Mouse (Mus musculus): ENCODE measurements at regions not wholly inside any gene's neighbourhood (a gene's known extent, or its start where the extent isn't known, plus 50 kb on each side); places are given as distances from the start of the nearest gene placed in this dataset.
"Not testable (repeated sequence)": the region's sequence is repeated elsewhere in the genome, so short reads cannot be mapped to it uniquely, and the experiment has no call there.

DNA sequence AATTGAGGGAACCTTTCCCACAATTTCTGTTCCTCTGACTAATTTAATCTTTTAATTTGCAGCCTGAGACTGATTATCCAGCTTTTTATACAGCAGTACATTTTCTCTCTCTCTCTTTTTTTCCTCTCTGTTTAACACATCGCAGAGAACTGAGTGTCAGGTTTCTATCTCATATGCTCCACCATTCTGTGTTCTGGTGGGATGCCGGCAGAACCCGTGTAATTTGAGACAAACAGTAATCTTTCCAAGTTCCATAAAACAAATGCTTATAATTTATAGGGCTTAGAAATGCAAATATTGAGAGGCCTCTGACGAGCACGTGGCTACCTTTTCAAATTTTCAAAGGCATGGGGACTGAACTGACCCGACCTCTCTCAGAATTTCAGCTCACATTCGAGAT lies 59.1 kb downstream of the Zbtb18 start:
- H3K9ac ChIP-seq (replicated peaks; ENCODE audit: low read length) = no peak overlapping the region
- ATAC-seq (ENCODE audit: low FRiP score, low TSS enrichment) = no peak

DNA sequence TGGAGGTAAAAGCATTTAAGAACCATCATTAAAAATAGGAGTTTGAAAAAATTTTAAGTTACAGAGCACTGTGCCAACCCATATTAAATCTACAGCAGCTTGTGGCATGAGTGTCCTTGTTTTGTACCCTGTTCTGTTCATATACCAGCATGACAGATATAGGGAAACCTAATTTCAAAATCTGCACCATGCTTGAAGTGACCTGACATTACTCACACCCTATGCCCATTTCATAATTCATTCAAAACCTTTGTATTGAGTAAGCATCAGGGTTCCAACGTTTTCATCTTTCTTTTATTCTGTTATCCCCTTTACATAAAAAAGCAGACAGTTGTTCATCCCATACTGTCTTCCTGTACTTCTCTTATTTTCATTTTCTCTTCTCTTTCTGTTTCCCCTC lies 61.8 kb downstream of the Zbtb18 start:
- WGBS = 73% methylated on average over 1 of the region's 1 CpGs
- no peaks in the 10 kb centered on the region for H3K4me1 ChIP-seq (ENCODE audit: insufficient read depth, low read length)
- ATAC-seq (ENCODE audit: low FRiP score, low TSS enrichment) = no peak

More for the DNA sequence above, 59.1 kb downstream of the Zbtb18 start:
- Histone ChIP-seq H3K4me1 (ENCODE audit: insufficient read depth, low read length) (no peaks in the 10 kb centered on the region), H3K36me3 (ENCODE audit: insufficient read depth, low read length) (no peaks in the 10 kb centered on the region), H3K9me3 (ENCODE audit: low read length) (no peaks in the 10 kb centered on the region), H3K27me3 (ENCODE audit: insufficient read depth, low read length) (no peaks in the 10 kb centered on the region), H3K4me2 (replicated peaks; ENCODE audit: low read depth, low read length) (no peak overlapping the region), H3K27ac (ENCODE audit: low read length) (no peak overlapping the region), H3K4me3 (ENCODE audit: low read length) (no peak overlapping the region)
- 28% methylated on average over 7 of the region's 7 CpGs for WGBS

DNA sequence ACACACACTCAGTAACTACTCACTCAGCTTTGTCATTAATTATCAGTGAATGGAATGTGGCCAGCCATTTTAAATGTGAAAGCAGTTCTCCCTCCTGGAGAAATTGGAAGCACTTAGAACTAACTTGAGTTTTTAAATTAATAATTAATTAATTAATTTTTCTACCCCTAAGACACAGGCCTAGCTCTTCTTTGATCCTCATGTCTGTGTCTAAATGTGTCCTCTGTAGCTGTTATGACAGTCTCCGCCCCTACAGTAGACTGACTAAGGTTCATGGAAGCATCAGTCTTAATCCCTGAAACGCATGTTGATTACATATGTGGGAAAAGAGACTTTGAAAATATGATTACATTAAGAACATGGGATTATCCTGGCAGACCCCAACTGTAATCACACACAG lies 62.6 kb downstream of the Zbtb18 start:
- no peaks in the 10 kb centered on the region for H3K4me1 ChIP-seq (ENCODE audit: insufficient read depth, low read length)
- no peak overlapping the region for H3K4me2 ChIP-seq (replicated peaks; ENCODE audit: low read depth, low read length)
- H3K9me3 ChIP-seq (ENCODE audit: low read length) = no peaks in the 10 kb centered on the region
- no peak overlapping the region for H3K27ac ChIP-seq (ENCODE audit: low read length)
- 93% methylated on average over 2 of the region's 2 CpGs for WGBS
- ATAC-seq (ENCODE audit: low FRiP score, low TSS enrichment) = 0 out of 2 replicates have a peak, but pooled peaks have one; percentile 60
- H3K36me3 ChIP-seq (ENCODE audit: insufficient read depth, low read length) = no peaks in the 10 kb centered on the region
- no peak overlapping the region for H3K4me3 ChIP-seq (ENCODE audit: low read length)
- H3K9ac ChIP-seq (replicated peaks; ENCODE audit: low read length) = no peak overlapping the region
- no peaks in the 10 kb centered on the region for H3K27me3 ChIP-seq (ENCODE audit: insufficient read depth, low read length)

More for the DNA sequence above, 61.8 kb downstream of the Zbtb18 start:
- Histone ChIP-seq H3K9me3 (ENCODE audit: low read length) (no peaks in the 10 kb centered on the region), H3K4me3 (ENCODE audit: low read length) (no peak overlapping the region), H3K27me3 (ENCODE audit: insufficient read depth, low read length) (no peaks in the 10 kb centered on the region), H3K4me2 (replicated peaks; ENCODE audit: low read depth, low read length) (no peak overlapping the region), H3K9ac (replicated peaks; ENCODE audit: low read length) (no peak overlapping the region), H3K36me3 (ENCODE audit: insufficient read depth, low read length) (no peaks in the 10 kb centered on the region), H3K27ac (ENCODE audit: low read length) (no peak overlapping the region)

DNA sequence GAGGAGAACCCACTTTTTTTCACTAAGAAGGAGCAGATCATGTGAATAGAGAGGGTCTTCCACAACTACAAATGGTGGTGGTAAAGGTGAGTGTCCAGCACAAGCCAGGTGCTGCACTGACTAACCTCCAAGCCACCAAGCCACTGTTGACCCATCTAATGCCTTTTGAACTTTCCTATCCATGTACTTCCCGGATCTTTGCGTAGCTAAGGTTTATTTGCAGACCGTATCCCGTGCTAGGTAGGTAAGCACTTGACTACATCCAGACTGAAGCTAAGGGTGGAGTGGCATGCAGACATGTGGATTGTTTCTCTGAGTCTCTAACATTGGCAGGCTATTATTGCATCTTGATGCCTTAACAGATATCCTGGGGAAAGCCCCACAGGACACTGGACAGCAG lies 65.2 kb downstream of the Zbtb18 start:
- not testable (repeated sequence) for ATAC-seq (ENCODE audit: low FRiP score, low TSS enrichment); H3K27me3 ChIP-seq (ENCODE audit: insufficient read depth, low read length); H3K27ac ChIP-seq (ENCODE audit: low read length); H3K4me2 ChIP-seq (replicated peaks; ENCODE audit: low read depth, low read length); H3K4me1 ChIP-seq (ENCODE audit: insufficient read depth, low read length); H3K9ac ChIP-seq (replicated peaks; ENCODE audit: low read length); H3K9me3 ChIP-seq (ENCODE audit: low read length); H3K36me3 ChIP-seq (ENCODE audit: insufficient read depth, low read length); H3K4me3 ChIP-seq (ENCODE audit: low read length)
- WGBS = 96% methylated on average over 4 of the region's 4 CpGs

DNA sequence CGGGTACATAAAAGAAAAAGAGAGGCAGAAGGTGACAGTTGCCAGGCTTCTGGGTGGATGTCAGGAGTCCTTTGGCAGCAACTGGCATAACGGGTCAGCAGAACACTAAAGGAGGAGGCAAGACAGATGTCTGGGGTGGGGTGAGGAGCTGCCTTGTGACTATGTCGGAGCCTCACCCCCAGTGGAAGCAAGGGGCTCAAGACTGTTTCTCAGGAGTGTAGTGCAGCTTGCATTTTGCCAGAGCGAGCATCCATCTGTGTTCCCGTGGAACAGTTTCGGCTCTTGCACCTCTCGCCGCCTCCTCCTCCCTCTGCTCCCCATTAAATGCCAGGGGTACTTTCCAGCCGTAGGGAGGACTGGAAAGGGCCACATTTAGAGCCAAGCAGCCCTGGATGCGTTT lies 67.6 kb downstream of the Zbtb18 start:
- H3K9me3 ChIP-seq (ENCODE audit: low read length) = no peaks in the 10 kb centered on the region
- H3K9ac ChIP-seq (replicated peaks; ENCODE audit: low read length) = no peak overlapping the region
- H3K27me3 ChIP-seq (ENCODE audit: insufficient read depth, low read length) = no peaks in the 10 kb centered on the region
- H3K27ac ChIP-seq (ENCODE audit: low read length) = no peak overlapping the region
- H3K36me3 ChIP-seq (ENCODE audit: insufficient read depth, low read length) = no peaks in the 10 kb centered on the region
- H3K4me1 ChIP-seq (ENCODE audit: insufficient read depth, low read length) = no peaks in the 10 kb centered on the region
- no peak overlapping the region for H3K4me3 ChIP-seq (ENCODE audit: low read length)
- ATAC-seq (ENCODE audit: low FRiP score, low TSS enrichment) = no peak
- H3K4me2 ChIP-seq (replicated peaks; ENCODE audit: low read depth, low read length) = no peak overlapping the region
- WGBS = 80% methylated on average over 10 of the region's 10 CpGs

DNA sequence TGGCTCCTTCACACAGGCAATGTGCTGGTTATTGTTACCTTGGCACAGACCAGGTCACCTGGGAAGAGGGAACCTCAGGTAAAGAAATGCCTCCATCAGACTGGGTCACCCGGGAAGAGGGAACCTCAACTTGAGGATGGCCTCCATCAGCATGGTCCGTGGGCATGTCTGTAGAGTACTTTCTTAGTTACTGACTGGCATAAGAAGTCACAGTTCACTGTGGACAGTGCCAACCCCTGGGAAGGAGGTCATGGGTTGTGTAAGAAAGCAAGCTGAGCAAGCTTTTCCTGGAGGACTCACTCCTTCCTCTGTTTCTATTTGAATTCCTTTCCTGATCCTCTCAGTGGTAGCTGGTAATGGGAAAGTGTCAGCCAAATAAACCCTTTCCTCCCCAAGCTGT lies 70.0 kb downstream of the Zbtb18 start:
- no peak overlapping the region for H3K4me2 ChIP-seq (replicated peaks; ENCODE audit: low read depth, low read length)
- H3K4me1 ChIP-seq (ENCODE audit: insufficient read depth, low read length) = no peaks in the 10 kb centered on the region
- no peak overlapping the region for H3K4me3 ChIP-seq (ENCODE audit: low read length)
- 90% methylated on average over 2 of the region's 2 CpGs for WGBS
- H3K27ac ChIP-seq (ENCODE audit: low read length) = no peak overlapping the region
- no peaks in the 10 kb centered on the region for H3K27me3 ChIP-seq (ENCODE audit: insufficient read depth, low read length)
- ATAC-seq (ENCODE audit: low FRiP score, low TSS enrichment) = no peak
- H3K36me3 ChIP-seq (ENCODE audit: insufficient read depth, low read length) = no peaks in the 10 kb centered on the region
- no peaks in the 10 kb centered on the region for H3K9me3 ChIP-seq (ENCODE audit: low read length)
- H3K9ac ChIP-seq (replicated peaks; ENCODE audit: low read length) = no peak overlapping the region

DNA sequence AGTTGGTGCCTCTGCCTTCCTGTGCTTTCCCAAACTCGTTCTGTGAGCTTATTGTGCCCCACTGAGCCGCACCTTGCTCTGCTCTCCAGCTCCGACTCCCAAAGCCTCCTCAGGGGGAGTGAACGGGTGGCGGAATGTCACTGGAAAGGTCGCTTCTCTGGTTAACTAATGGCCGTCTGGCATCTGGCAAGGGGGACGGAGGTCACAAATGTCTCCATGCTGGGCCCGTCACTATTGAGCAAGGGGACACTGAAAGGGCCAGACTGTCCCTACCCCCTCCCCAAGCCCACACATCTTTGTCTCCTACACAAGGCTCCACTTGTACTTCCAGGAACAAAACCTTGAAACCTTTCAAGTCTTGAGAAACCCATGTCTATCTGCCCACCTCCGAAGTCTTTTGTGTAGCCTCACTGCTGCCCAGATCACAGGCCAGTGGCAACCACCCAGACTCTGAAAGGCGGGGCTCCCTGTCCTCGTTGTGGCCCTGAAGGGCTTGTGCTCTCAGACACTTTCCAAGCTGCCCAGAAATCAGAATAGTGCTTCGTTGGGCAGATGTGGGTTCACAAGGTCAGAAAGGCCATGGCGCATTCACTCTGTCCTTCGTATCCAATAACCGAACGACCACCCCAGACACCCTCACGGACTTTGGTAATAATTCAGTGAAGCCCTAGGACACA lies 75.9 kb downstream of the Zbtb18 start:
- Histone ChIP-seq H3K4me2 (replicated peaks; ENCODE audit: low read depth, low read length) (no peak overlapping the region), H3K4me3 (ENCODE audit: low read length) (no peak overlapping the region), H3K27me3 (ENCODE audit: insufficient read depth, low read length) (no peaks in the 10 kb centered on the region), H3K27ac (ENCODE audit: low read length) (no peak overlapping the region), H3K36me3 (ENCODE audit: insufficient read depth, low read length) (no peaks in the 10 kb centered on the region), H3K4me1 (ENCODE audit: insufficient read depth, low read length) (peaks cover 15% of the 10 kb centered on the region), H3K9ac (replicated peaks; ENCODE audit: low read length) (no peak overlapping the region), H3K9me3 (ENCODE audit: low read length) (no peaks in the 10 kb centered on the region)
- WGBS = 18% methylated on average over 18 of the region's 18 CpGs
- ATAC-seq (ENCODE audit: low FRiP score, low TSS enrichment) = 0 out of 2 replicates have a peak, but pooled peaks have one; percentile 46

DNA sequence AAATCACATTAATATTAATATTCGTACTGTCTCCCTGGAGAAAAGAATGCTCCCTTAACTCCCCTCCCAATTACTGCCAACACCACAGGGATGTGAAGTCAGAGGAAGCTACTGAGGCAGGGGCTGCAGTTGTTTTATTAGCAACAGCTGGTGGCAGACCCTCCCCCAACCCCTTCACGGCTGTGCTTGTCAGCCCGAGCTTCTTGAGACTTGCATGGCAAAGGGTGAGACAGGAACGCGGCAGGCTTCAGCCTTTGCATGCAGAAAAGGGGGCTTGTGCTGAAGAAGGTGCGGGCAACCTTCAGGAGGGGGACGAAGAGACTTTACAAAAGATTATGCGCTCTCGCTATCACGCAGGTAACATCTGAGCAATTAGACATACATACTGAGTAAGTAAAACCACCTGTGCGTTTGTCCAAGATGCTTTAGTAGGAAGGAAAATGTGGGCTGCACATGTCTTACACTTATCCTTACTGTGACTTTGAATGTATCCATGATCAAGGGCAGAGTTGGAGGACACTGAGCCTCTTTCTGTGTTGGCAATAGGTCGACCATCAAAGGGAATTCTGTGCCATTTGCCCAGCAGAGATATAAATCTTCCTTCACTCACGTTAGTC lies 76.9 kb downstream of the Zbtb18 start:
- H3K36me3 ChIP-seq (ENCODE audit: insufficient read depth, low read length) = no peaks in the 10 kb centered on the region
- H3K27ac ChIP-seq (ENCODE audit: low read length) = no peak overlapping the region
- no peaks in the 10 kb centered on the region for H3K27me3 ChIP-seq (ENCODE audit: insufficient read depth, low read length)
- no peaks in the 10 kb centered on the region for H3K9me3 ChIP-seq (ENCODE audit: low read length)
- no peak overlapping the region for H3K4me3 ChIP-seq (ENCODE audit: low read length)
- 24% methylated on average over 13 of the region's 13 CpGs for WGBS
- no peak overlapping the region for H3K4me2 ChIP-seq (replicated peaks; ENCODE audit: low read depth, low read length)
- ATAC-seq (ENCODE audit: low FRiP score, low TSS enrichment) = no peak
- no peak overlapping the region for H3K9ac ChIP-seq (replicated peaks; ENCODE audit: low read length)
- peaks cover 15% of the 10 kb centered on the region for H3K4me1 ChIP-seq (ENCODE audit: insufficient read depth, low read length)

DNA sequence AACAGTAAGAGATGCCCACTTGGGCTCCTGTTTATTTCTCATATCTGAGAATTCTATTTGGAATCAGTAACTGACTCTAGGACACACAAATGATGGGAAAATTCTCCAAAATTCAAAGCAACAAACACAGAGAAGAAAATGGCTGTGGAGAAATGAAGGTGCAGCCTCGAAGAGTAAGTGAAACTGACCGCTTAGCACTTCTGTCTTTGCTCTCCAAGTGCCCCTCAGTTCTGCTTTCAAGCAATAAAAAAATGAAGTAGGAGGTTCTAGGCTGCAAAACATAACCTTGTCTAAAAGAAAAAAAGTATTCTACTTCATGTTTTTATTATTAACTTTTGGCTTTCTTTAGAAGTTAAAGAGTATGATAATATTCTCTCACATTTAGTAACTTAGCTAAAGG lies 79.0 kb downstream of the Zbtb18 start:
- Histone ChIP-seq H3K4me3 (ENCODE audit: low read length) (no peak overlapping the region), H3K9ac (replicated peaks; ENCODE audit: low read length) (no peak overlapping the region), H3K36me3 (ENCODE audit: insufficient read depth, low read length) (no peaks in the 10 kb centered on the region), H3K27ac (ENCODE audit: low read length) (no peak overlapping the region), H3K4me1 (ENCODE audit: insufficient read depth, low read length) (peaks cover 15% of the 10 kb centered on the region), H3K4me2 (replicated peaks; ENCODE audit: low read depth, low read length) (no peak overlapping the region), H3K9me3 (ENCODE audit: low read length) (no peaks in the 10 kb centered on the region), H3K27me3 (ENCODE audit: insufficient read depth, low read length) (no peaks in the 10 kb centered on the region)
- no peak for ATAC-seq (ENCODE audit: low FRiP score, low TSS enrichment)
- 94% methylated on average over 2 of the region's 2 CpGs for WGBS

DNA sequence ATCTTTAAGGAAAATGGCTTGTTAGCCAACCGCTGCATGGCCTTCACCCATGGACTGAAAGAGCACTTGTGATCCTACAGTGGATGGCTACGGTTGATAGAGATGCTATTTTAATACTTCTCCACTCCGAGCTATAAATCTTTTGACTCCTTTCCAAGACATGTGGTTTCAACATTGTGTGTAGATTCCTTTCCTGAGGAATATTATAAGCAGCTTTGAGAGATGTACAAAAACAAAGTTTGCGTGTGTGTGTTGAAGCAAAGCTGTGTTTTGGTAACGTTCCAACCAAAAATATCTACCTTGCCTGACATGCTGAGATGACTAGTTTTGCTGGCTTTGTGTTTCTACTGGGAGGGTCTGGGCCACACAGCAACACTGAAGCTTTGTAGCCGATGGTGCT lies 83.0 kb downstream of the Zbtb18 start:
- Histone ChIP-seq H3K27ac (ENCODE audit: low read length) (no peak overlapping the region), H3K9ac (replicated peaks; ENCODE audit: low read length) (no peak overlapping the region), H3K9me3 (ENCODE audit: low read length) (no peaks in the 10 kb centered on the region), H3K36me3 (ENCODE audit: insufficient read depth, low read length) (no peaks in the 10 kb centered on the region), H3K4me1 (ENCODE audit: insufficient read depth, low read length) (no peaks in the 10 kb centered on the region), H3K4me2 (replicated peaks; ENCODE audit: low read depth, low read length) (no peak overlapping the region), H3K27me3 (ENCODE audit: insufficient read depth, low read length) (no peaks in the 10 kb centered on the region), H3K4me3 (ENCODE audit: low read length) (no peak overlapping the region)
- ATAC-seq (ENCODE audit: low FRiP score, low TSS enrichment) = no peak
- 77% methylated on average over 6 of the region's 6 CpGs for WGBS
